Mouse (Mus musculus): Measurements from ENCODE around the gene Ccdc105. TPM values are rescaled to one million over a fixed set of nuclear protein-coding genes. Genes with fewer than 3 reads are reported as not detected.

Gene Ccdc105
- total RNA-seq, 2 experiments from 2014 or later: 0.46 to 0.51 TPM

DNA sequence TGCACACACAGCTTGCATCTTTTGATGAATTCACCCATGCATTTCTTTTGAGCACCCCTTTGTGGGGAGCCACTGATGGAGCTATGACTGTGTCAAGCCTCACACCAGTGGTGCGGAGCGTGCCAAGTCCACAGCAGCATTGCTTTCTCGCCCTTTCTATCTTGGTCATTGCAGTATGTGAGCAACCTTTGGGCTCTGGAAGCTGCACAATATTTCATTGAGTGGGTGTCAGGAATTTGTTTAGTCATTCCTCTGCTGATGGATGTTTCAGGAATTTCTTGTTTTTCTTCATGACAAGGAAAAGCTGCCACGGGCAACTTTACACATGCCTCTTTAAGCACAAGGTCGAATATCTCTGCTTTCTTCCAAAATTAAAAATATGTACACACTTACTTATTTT, 30.8 kb downstream of the Ccdc105 start:
- intact Hi-C loops (cut with DNase I): no loop called here
- DNase-seq (ENCODE audit: low spot score in 2 of 2): no peak

DNA sequence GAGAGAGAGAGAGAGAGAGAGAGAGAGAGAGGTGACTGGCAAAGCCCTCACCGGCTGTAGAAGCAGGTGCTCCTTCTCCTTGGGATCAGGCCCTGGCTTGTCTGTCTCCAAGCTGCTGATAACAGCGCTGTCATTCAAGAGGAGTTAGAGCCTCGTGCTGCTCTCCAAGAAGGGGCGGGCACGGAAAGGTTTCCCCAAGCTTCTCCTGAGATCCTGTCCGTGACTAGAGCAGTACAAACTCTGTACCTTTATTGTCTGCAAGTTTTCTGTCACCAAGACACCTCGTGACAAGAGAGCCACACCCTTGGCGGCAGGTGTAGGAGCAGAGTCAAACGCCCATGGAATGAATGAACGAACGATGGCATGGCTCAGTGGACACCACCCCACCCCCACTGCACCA, 34.8 kb downstream of the Ccdc105 start, which contains the start of gene Casp14:
Gene Casp14 (minus strand): TSS at position 239 of the 400 bp plus-strand sequence.
- intact Hi-C loops (cut with DNase I): no loop called here
- DNase-seq (ENCODE audit: low spot score in 2 of 2): no peak

GRCm38 (mm10) chr10:78716231-78716630, 36.6 kb downstream of the Ccdc105 start:
- no peak for DNase-seq (ENCODE audit: low spot score in 2 of 2)
- intact Hi-C loops (cut with DNase I): no loop called here

DNA sequence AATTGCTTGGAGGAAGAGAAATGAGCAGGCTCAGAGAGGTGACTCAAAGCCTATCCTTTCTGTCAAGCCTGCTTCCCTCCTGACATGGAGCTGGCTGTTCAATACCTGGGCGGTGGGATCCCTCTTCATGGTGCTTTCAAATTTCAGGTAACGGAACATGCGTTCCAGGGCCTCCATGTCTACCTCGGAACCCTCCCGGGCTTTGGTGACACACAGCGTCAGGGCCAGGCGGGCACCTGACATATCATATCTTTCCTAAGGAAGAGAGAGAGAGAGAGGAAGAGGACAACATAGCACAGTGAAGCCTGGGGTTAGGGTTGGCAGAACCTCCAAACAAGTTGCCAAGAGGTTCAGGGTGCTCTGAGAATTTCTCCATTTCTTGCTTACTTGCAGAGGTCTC, 37.7 kb downstream of the Ccdc105 start:
- intact Hi-C loops (cut with DNase I): no loop called here
- DNase-seq (ENCODE audit: low spot score in 2 of 2): no peak

GRCm38 (mm10) chr10:78714129-78714528, 38.7 kb downstream of the Ccdc105 start:
- no peak for DNase-seq (ENCODE audit: low spot score in 2 of 2)
- intact Hi-C loops (cut with DNase I): no loop called here

GRCm38 (mm10) chr10:78710706-78711105, 42.2 kb downstream of the Ccdc105 start:
- no peak for DNase-seq (ENCODE audit: low spot score in 2 of 2)
- intact Hi-C loops (cut with DNase I): no loop called here

DNA sequence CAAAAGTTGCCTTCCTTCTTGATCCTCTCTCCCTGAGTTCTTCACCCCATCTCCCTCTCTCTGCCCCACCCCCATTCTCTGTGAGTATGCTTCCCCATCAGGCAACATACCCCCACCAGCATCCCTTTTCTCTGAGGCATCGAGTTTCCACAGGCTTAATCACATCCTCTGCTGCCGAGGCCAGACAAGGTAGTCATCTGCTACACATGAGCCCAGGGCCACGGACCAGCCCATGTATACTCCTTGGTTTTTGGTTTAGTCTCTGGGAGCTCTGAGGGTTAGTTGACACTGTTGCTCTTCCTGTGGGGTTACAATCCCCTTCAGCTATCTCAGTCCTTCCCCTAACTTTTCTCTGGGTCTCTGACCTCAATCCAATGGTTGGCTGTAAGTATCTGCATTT, 52.0 kb downstream of the Ccdc105 start:
- DNase-seq (ENCODE audit: low spot score in 2 of 2): no peak
- intact Hi-C loops (cut with DNase I): no loop called here

Other genes starting within 250 kb of the Ccdc105 start
- not detected for gene Olfr1358, start 235.6 kb downstream of the Ccdc105 start, total RNA-seq (2021)
- 10 to 100 TPM; 18.2 to 27.4 TPM for gene Ilvbl, start 178.7 kb downstream of the Ccdc105 start, total RNA-seq (2021)
- gene Syde1, start 161.1 kb downstream of the Ccdc105 start, total RNA-seq (2021): 1 to 10 TPM; 3.6 to 5.1 TPM
- not detected for gene Olfr1357, start 135.0 kb downstream of the Ccdc105 start, total RNA-seq (2021)
- gene Casp14, start 34.8 kb downstream of the Ccdc105 start, total RNA-seq (2021): not detected
- 10 to 100 TPM; 13.2 to 13.4 TPM for gene Slc1a6, start 27.4 kb upstream of the Ccdc105 start, total RNA-seq (2021)
- gene Olfr1356, start 99.1 kb upstream of the Ccdc105 start, total RNA-seq (2021): not detected
- not detected for gene Olfr1355, start 122.5 kb upstream of the Ccdc105 start, total RNA-seq (2021)
- gene Olfr1354, start 160.1 kb upstream of the Ccdc105 start, total RNA-seq (2021): not detected
- not detected for gene Olfr8, start 197.6 kb upstream of the Ccdc105 start, total RNA-seq (2021)
- gene Olfr1353, start 210.2 kb upstream of the Ccdc105 start, total RNA-seq (2021): not detected
- not detected for gene Olfr1352, start 228.0 kb upstream of the Ccdc105 start, total RNA-seq (2021)

All from left cerebral cortex, postnatal 14 days (tissue).